Mouse (Mus musculus) embryonic fibroblast, embryonic 13.5 days (primary cell): ENCODE measurements at regions not wholly inside any gene's neighbourhood (a gene's known extent, or its start where the extent isn't known, plus 50 kb on each side); places are given as distances from the start of the nearest gene placed in this dataset.

Source experiments
- H3K27ac ChIP-seq: 2 replicates; pipeline ENCODE4 v1.5.1; 2012; ENCODE audit warnings: low read length, control low read depth, inconsistent platforms; ENCODE audit not compliant: insufficient read depth
- H3K4me1 ChIP-seq: 2 replicates; pipeline ENCODE4 v1.6.1; 2011; ENCODE audit warnings: low read length; ENCODE audit not compliant: control insufficient read depth, insufficient read depth
- H3K4me3 ChIP-seq: 2 replicates; pipeline ENCODE4 v1.5.1; 2011; ENCODE audit warnings: mild to moderate bottlenecking, control low read depth, low read length; ENCODE audit not compliant: insufficient read depth
- CTCF ChIP-seq: IDR thresholded peaks from 2 replicates; pipeline ENCODE4 v1.5.1; 2011; ENCODE audit warnings: mild to moderate bottlenecking, control low read depth, low read length, moderate library complexity, borderline replicate concordance; ENCODE audit not compliant: insufficient read depth
- POLR2A ChIP-seq: IDR thresholded peaks from 2 replicates; pipeline ENCODE4 v1.6.1; 2011; ENCODE audit warnings: low read depth, mild to moderate bottlenecking, control low read depth, low read length, moderate library complexity

DNA sequence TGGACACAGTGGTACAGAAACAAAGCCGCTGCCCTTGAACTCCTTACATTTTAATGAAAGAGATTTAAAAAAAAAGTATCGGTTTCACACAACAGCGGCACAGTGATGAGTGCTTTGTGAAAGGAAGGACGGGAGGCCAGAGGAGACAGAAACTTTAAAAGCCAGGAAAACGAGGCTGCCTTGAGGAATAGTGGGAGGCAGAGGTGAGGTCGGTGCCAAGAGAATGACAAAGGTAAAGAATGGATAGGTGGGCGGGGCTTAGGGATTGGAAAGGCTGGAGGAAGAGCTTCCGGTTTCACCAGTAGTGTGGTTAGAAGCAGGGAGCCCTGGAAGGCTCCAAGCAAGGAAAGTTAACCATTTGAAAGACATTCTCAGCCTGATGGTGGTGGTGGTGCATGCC, 88.0 kb upstream of the Arhgap32 start:
- Histone ChIP-seq H3K27ac (no peak overlapping the region), H3K4me1 (no peaks in the 10 kb centered on the region), H3K4me3 (no peak overlapping the region)
- TF ChIP-seq CTCF (no peak), POLR2A (no peak)

DNA sequence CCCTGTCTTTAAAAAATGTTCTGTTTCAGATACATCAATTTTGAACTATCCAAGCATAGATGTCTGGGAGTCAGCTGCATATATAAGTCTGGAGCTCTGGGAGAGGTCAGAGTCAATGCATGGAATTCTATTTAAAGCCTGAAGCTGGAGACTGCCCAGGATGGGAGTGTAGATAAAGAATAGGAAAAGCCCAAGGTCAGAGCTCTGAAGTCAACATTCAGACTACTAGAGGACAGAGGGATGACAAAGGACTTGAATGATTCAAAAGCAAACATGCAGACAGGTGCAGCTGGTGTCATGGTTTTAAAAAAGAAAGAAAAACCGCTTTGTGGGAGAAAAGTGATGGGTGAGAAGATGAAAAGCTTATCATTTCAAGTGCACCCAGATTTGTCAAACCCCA, 86.9 kb upstream of the Arhgap32 start:
- no peak for TF ChIP-seq CTCF
- TF ChIP-seq POLR2A, result no peak
- peaks cover 4% of the 10 kb centered on the region; the same call in 1 of the 2 replicates for H3K4me1 ChIP-seq
- no peak overlapping the region for H3K27ac ChIP-seq
- no peak overlapping the region for H3K4me3 ChIP-seq

DNA sequence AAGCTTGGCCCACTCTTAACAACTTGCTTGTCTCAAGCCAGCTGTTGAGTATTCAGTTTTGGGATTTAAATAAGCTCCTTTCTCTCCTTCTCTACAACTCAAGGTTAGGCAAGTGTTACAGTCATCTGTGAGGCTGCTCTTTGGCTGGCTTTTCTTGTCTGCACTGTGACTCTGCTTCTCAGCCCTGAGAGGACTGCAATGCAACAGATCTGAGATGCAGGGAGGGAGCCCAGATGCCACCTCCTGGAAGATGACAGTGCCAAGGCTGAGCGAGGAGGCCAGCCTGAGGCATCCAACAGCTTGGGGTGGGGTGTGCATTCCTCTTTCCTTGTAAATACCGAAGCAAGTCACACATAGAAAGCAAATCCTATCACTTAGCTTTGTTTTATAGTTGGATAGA, 86.2 kb upstream of the Arhgap32 start:
- TF ChIP-seq CTCF, result no peak
- no peak for TF ChIP-seq POLR2A
- H3K4me3 ChIP-seq, result no peak overlapping the region
- peaks cover 4% of the 10 kb centered on the region; the same call in 1 of the 2 replicates for H3K4me1 ChIP-seq
- no peak overlapping the region for H3K27ac ChIP-seq

DNA sequence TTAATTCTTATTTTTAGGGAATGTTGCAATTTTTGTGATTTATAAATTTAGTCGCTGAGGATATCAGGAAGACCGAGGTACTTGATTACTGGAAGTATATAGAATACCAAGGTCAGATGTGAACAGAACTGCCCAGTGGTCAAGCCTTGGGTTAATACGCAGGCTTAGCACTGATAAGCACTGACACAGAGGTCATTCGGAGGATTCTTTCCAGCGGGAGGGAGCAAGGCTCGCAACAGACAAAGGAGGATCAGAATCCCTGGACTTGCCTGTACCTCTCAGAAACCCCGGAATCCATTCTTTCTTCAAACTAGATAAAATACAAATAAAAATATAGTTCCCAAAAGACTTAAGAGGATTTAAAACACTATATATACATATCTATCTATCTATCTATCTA, 85.7 kb upstream of the Arhgap32 start:
- TF ChIP-seq CTCF, result no peak
- Histone ChIP-seq H3K4me3 (no peak overlapping the region), H3K4me1 (peaks cover 4% of the 10 kb centered on the region; the same call in 1 of the 2 replicates), H3K27ac (no peak overlapping the region)

DNA sequence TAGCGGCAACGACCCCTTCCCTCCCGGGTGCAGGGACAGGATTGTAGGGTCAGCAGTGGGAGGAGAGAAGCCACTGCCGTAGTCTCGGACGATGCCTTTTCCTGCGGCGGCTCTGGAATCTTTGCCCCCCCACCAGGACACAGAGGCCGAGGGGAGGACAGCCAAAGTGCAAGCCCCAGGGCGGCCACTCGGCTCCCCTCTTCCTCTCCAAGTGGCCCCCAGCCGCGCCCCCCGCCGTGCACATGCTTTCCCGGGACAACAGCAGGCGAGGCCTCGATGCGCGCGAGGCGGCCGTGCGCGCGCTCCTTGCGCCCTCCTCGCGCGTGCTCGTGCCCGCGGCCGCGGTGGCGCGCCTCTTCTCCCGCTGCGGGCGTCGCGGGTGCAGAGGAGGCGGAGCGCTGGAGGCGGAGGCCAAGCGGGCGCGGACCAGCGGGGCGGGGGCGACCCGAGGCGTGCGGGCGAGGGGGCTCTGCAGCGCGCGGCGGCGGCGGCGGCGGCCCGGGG, 83.9 kb upstream of the Arhgap32 start:
- no peak for TF ChIP-seq CTCF
- peak; percentile 51; the same call in 1 of the 2 replicates for TF ChIP-seq POLR2A
- Histone ChIP-seq H3K4me1 (peaks cover 4% of the 10 kb centered on the region; the same call in 1 of the 2 replicates), H3K4me3 (peak overlapping the region; percentile 57), H3K27ac (no peak overlapping the region)

DNA sequence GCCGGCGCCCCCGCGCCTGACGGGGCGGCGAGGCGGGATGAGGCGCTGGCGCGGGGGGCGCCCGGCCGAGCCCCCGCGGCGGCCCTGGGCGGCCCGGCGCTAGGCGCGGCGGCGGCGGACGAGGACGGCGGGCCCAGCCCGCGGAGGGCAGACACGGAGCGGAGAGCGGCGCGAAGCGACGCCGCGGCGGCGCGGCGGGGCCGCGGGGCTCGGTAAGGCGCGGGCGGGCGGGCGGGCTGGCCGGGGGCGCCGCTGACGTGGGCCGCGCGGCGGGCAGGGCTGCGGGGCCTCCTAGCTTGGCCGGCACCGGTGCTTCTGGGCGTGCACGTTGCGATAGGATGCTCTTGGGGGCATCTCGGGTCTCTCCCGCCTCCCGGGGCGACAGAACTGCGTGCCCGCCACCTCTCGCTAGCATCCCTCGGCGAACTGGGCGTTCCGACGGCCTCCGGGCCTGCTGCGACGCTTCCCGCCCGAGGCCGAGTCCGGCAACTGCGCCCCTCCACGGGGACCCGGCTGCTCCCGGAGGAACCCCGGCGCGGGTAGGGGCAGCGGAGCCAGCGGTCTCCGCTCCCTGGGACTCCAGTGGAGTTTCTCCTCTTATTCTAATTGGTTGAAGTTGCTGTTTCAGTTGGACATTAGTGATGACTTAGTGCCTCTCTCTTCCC, 83.3 kb upstream of the Arhgap32 start:
- no peak for TF ChIP-seq POLR2A
- no peak for TF ChIP-seq CTCF
- H3K27ac ChIP-seq, result no peak overlapping the region; the same call in 1 of the 2 replicates
- peaks cover 4% of the 10 kb centered on the region; the same call in 1 of the 2 replicates for H3K4me1 ChIP-seq
- peak overlapping the region; percentile 62 for H3K4me3 ChIP-seq

DNA sequence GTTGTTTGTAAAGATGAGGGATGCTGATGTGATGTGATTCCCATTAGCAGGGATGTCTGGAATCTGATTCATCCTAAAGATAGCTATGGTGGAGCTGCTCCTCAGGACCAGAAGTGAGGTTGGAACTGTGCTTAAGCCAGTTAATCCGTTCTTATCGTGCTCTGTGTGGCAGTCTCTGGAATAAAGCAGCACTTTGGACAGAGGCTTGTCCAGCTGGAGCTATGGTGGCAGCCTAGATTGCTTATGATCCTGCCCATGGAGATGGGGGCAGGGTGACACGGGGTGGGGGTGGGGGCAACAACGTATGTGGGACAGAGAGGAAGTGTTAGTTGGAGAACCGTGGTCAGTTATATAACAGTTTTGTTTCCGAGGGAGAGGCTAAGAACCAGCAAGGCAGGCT, 82.0 kb upstream of the Arhgap32 start:
- TF ChIP-seq CTCF, result no peak
- TF ChIP-seq POLR2A, result no peak
- Histone ChIP-seq H3K4me1 (peaks cover 4% of the 10 kb centered on the region; the same call in 1 of the 2 replicates), H3K27ac (no peak overlapping the region), H3K4me3 (no peak overlapping the region)

DNA sequence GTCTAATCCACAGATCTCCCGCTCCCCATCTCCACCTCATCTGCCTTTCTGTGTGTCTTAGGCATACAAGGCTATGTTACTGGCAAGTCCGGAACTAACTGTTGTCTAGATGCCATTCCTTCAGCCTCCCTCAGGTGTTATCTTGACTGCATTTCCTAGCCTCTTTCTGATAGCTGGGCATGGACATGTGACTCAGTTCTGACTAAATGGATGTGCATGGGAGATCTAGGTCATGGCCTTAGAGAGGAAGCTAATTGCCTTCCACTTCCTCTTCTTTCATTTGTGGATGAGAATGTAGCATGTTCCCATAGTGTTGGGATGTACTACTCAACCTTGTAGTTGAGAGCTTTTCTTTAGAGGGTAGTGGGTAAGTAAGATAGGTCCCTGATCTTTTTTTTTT, 75.9 kb upstream of the Arhgap32 start:
- Histone ChIP-seq H3K4me3 (no peak overlapping the region), H3K4me1 (no peaks in the 10 kb centered on the region), H3K27ac (no peak overlapping the region)
- TF ChIP-seq POLR2A (no peak), CTCF (no peak)

DNA sequence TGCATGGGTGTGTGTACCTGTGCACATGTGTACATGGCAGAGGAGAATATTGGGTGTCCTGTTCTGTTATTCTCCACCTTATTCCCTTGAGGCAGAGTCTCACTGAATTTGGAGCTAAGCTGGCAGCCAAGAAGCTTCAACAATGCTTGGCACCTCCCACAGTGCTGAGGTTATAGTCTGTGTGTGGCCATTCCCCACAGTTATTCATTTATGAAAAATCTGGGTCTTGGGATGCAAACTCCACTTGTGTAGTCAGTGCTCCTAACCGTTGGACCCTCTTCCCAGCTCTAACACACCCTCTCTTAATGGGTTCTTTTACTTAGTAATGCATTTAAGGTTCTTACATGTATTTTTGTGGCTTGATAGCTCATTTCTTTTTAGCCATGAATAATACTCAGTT, 72.6 kb upstream of the Arhgap32 start:
- Histone ChIP-seq H3K4me1 (no peaks in the 10 kb centered on the region), H3K4me3 (no peak overlapping the region), H3K27ac (no peak overlapping the region)
- TF ChIP-seq CTCF, result no peak
- no peak for TF ChIP-seq POLR2A

DNA sequence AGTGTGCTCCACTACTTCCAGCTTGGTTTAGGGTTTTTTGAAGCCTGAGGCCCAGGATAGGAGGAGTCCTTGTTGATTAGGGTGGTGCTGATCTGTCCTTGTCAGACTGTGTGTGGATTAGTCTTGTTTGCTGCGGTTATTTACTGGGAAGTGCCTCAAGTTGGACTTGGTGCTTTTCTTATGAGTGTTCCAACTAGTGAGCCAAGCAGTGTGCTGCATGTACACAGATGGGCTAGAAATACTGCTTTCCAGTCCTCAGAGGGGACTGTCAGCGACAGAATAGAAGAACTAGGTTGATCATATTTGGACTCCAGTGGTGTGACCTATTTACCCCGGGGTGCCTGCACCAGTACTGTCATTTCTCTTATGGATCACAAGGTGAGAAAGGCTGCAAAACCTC, 69.1 kb upstream of the Arhgap32 start:
- Histone ChIP-seq H3K27ac (no peak overlapping the region), H3K4me1 (no peaks in the 10 kb centered on the region), H3K4me3 (no peak overlapping the region)
- TF ChIP-seq POLR2A (no peak), CTCF (no peak)
